17 mouse cellular contexts compared by ENCODE assay signal in genomic region chr5:142917402-142917801, GRCm38 (mm10). TPM values are rescaled to one million over a fixed set of nuclear protein-coding genes. Genes with fewer than 3 reads are reported as not detected.
"Had no signal": no experiment of that assay in that cellular context is flagged by ENCODE, and none has a peak within 500 bp of the region (broad histone marks: within the 10 kb centered on the region; RNA-seq: fewer than 3 reads in every experiment).

No protein-coding gene starts in this region.

- H3K9me3 ChIP-seq: neural tube, embryonic 12.5 days; neural tube, embryonic 13.5 days; neural tube, embryonic 15.5 days; stomach, embryonic 15.5 days had no signal

- H3K4me2 ChIP-seq: neural tube, embryonic 12.5 days; neural tube, embryonic 13.5 days; neural tube, embryonic 15.5 days; stomach, embryonic 15.5 days had no signal

- H3K36me3 ChIP-seq: neural tube, embryonic 12.5 days; neural tube, embryonic 13.5 days; neural tube, embryonic 15.5 days; stomach, embryonic 15.5 days had no signal

- H3K4me3 ChIP-seq: neural tube, embryonic 12.5 days; neural tube, embryonic 13.5 days; neural tube, embryonic 15.5 days; stomach, embryonic 15.5 days had no signal

- DNase-seq: retina, postnatal 1 day; right cerebral cortex, adult 18-20 months; right cerebral cortex, postnatal 14 days; right cerebral cortex, postnatal 25 days; right cerebral cortex, postnatal 4 days; spleen, adult 18-20 months; thymus, adult 18-20 months; thymus, adult 2 months; thymus, postnatal 14 days; thymus, postnatal 25 days; thymus, postnatal 36 days; thymus, postnatal 4 days had no signal

- H3K9ac ChIP-seq: neural tube, embryonic 12.5 days; neural tube, embryonic 13.5 days; neural tube, embryonic 15.5 days; stomach, embryonic 15.5 days had no signal

- H3K27me3 ChIP-seq: neural tube, embryonic 12.5 days; neural tube, embryonic 13.5 days; neural tube, embryonic 15.5 days; stomach, embryonic 15.5 days had no signal

- H3K4me1 ChIP-seq: neural tube, embryonic 12.5 days; neural tube, embryonic 13.5 days; neural tube, embryonic 15.5 days had no signal

- H3K27ac ChIP-seq: neural tube, embryonic 12.5 days; neural tube, embryonic 13.5 days; neural tube, embryonic 15.5 days; stomach, embryonic 15.5 days had no signal

RNA-seq across cellular contexts. Expression of gene Fscn1, which starts 42.7 kb away (rescaled TPM):
- total RNA-seq: neutrophil, adult 5-6 weeks had no signal
